Comparison of ENCODE assay signal across 8 mouse cellular contexts in genomic region chr2:154549127-154549885, GRCm38 (mm10). TPM values are rescaled to one million over a fixed set of nuclear protein-coding genes. Genes with fewer than 3 reads are reported as not detected.
DNase-seq lines count a peak whose midpoint lies in the region; ATAC-seq and TF ChIP-seq lines count a peak whose summit lies in the region.

No protein-coding gene starts in this region.

- H3K4me2 ChIP-seq in heart, embryonic 14.5 days (ENCODE audit: low read length) = peak overlapping the region; percentile 88
- peak overlapping the region; percentile 90 for H3K4me2 ChIP-seq in kidney, embryonic 16.5 days (replicated peaks; ENCODE audit: low read depth, low read length)

- peak overlapping the region; percentile 66; the same call in 1 of the 2 replicates for H3K9ac ChIP-seq in heart, embryonic 14.5 days (ENCODE audit: low read length)
- peak overlapping the region; percentile 56 for H3K9ac ChIP-seq in kidney, embryonic 16.5 days (replicated peaks; ENCODE audit: low read length)

- WGBS in heart, embryonic 14.5 days = 4% methylated on average over 39 of the region's 48 CpGs
- 4% methylated on average over 40 of the region's 48 CpGs for WGBS in kidney, embryonic 16.5 days

- H3K4me1 ChIP-seq in embryonic fibroblast, embryonic 13.5 days (ENCODE audit: control insufficient read depth, insufficient read depth, low read length) = no peaks in the 10 kb centered on the region
- H3K4me1 ChIP-seq in heart, embryonic 14.5 days (ENCODE audit: control insufficient read depth in 2 of 2, insufficient read depth in 2 of 2, low read length in 2 of 2) = peaks cover 15 to 24% of the 10 kb centered on the region in 2 experiments
- peaks cover 24% of the 10 kb centered on the region for H3K4me1 ChIP-seq in kidney, embryonic 16.5 days (ENCODE audit: insufficient read depth, low read length)

- peak; percentile 49 for TF ChIP-seq POLR2A in embryonic fibroblast, embryonic 13.5 days (IDR thresholded peaks at IDR 0.05; ENCODE audit: low read depth, low read length)

- H3K36me3 ChIP-seq in heart, embryonic 14.5 days (ENCODE audit: control insufficient read depth, insufficient read depth, low read length) = no peaks in the 10 kb centered on the region
- H3K36me3 ChIP-seq in kidney, embryonic 16.5 days (ENCODE audit: insufficient read depth, low read length) = no peaks in the 10 kb centered on the region

- H3K27me3 ChIP-seq in heart, embryonic 14.5 days (ENCODE audit: control insufficient read depth, insufficient read depth, low read length) = peaks cover 25% of the 10 kb centered on the region
- peaks cover 25% of the 10 kb centered on the region for H3K27me3 ChIP-seq in kidney, embryonic 16.5 days (ENCODE audit: insufficient read depth, low read length)

- no peak overlapping the region for H3K27ac ChIP-seq in embryonic fibroblast, embryonic 13.5 days (ENCODE audit: insufficient read depth, low read length)
- no peak overlapping the region for H3K27ac ChIP-seq in heart, embryonic 14.5 days (replicated peaks in 1 of 2; ENCODE audit: control insufficient read depth in 1 of 2, insufficient read depth in 1 of 2, low read depth in 2 of 2, low read length in 2 of 2)
- no peak overlapping the region for H3K27ac ChIP-seq in kidney, embryonic 16.5 days (ENCODE audit: low read length)

- ATAC-seq in heart, embryonic 14.5 days (ENCODE audit: insufficient number of reproducible peaks, insufficient read depth, low FRiP score, low read depth) = peak; percentile 41; the same call in 1 of the 2 replicates
- peak; percentile 61; the same call in 1 of the 2 replicates for ATAC-seq in kidney, embryonic 16.5 days (ENCODE audit: low FRiP score, low TSS enrichment)

- DNase-seq in urinary bladder, postnatal 14 days (ENCODE audit: low spot score) = peak; percentile 57
- DNase-seq in urinary bladder, postnatal 10 days (ENCODE audit: low spot score) = no peak
- peak; percentile 66 for DNase-seq in lung, postnatal 14 days
- peak; percentile 64 for DNase-seq in right cerebral cortex, adult 18-20 months
- peak; percentile 77 for DNase-seq in yolk sac, embryonic 10.5 days (ENCODE audit: low spot score)

- H3K4me3 ChIP-seq in embryonic fibroblast, embryonic 13.5 days (ENCODE audit: insufficient read depth, low read length) = 0 out of 2 replicates have a peak overlapping the region, but pooled peaks have one; percentile 8
- H3K4me3 ChIP-seq in heart, embryonic 14.5 days (ENCODE audit: control insufficient read depth in 1 of 2, insufficient read depth in 1 of 2, low read depth in 1 of 2, low read length in 2 of 2) = peak overlapping the region; percentile 35 to 46
- H3K4me3 ChIP-seq in kidney, embryonic 16.5 days (ENCODE audit: low read length) = peak overlapping the region; percentile 51

- TF ChIP-seq CTCF in embryonic fibroblast, embryonic 13.5 days (IDR thresholded peaks at IDR 0.05; ENCODE audit: borderline replicate concordance, insufficient read depth, low read length) = no peak

- no peaks in the 10 kb centered on the region for H3K9me3 ChIP-seq in heart, embryonic 14.5 days (ENCODE audit: control insufficient read depth, low read length)
- H3K9me3 ChIP-seq in kidney, embryonic 16.5 days (ENCODE audit: low read length) = no peaks in the 10 kb centered on the region

RNA-seq across cellular contexts. Expression of gene Actl10, which starts 2.3 kb away (rescaled TPM):
- not detected in 2 replicates for polyA plus RNA-seq in embryonic fibroblast, embryonic 13.5 days (2011; ENCODE audit: insufficient read length, low read depth, missing spikeins)
- 0.35 TPM in 1 of 2 replicates, not detected in the other for polyA plus RNA-seq in heart, embryonic 14.5 days (2014; fragmentation: Nextera tagmentation; extraction: Ambion mirVana)
- 0.20 and 0.27 TPM in 2 replicates for polyA plus RNA-seq in kidney, embryonic 16.5 days (2015; fragmentation: Nextera tagmentation; extraction: Ambion mirVana)

RNA-seq across cellular contexts. Expression of gene 1700003F12Rik, which starts 2.4 kb away (rescaled TPM):
- 1.9 TPM in 1 of 2 replicates, not detected in the other for polyA plus RNA-seq in embryonic fibroblast, embryonic 13.5 days (2011; ENCODE audit: insufficient read length, low read depth, missing spikeins)
- polyA plus RNA-seq in heart, embryonic 14.5 days (2014; fragmentation: Nextera tagmentation; extraction: Ambion mirVana) = 0.42 and 0.50 TPM in 2 replicates
- 0.44 and 0.64 TPM in 2 replicates for polyA plus RNA-seq in kidney, embryonic 16.5 days (2015; fragmentation: Nextera tagmentation; extraction: Ambion mirVana)

RNA-seq across cellular contexts. Expression of gene Necab3, which starts 9.4 kb away (rescaled TPM):
- 0.85 and 1.5 TPM in 2 replicates for polyA plus RNA-seq in embryonic fibroblast, embryonic 13.5 days (2011; ENCODE audit: insufficient read length, low read depth, missing spikeins)
- polyA plus RNA-seq in heart, embryonic 14.5 days (2014; fragmentation: Nextera tagmentation; extraction: Ambion mirVana) = 1.7 and 1.9 TPM in 2 replicates
- 2.8 and 3.3 TPM in 2 replicates for polyA plus RNA-seq in kidney, embryonic 16.5 days (2015; fragmentation: Nextera tagmentation; extraction: Ambion mirVana)

RNA-seq across cellular contexts. Expression of gene E2f1, which starts 20.4 kb away (rescaled TPM):
- polyA plus RNA-seq in embryonic fibroblast, embryonic 13.5 days (2011; ENCODE audit: insufficient read length, low read depth, missing spikeins) = 21.5 and 24.3 TPM in 2 replicates
- 7.2 and 8.6 TPM in 2 replicates for polyA plus RNA-seq in heart, embryonic 14.5 days (2014; fragmentation: Nextera tagmentation; extraction: Ambion mirVana)
- polyA plus RNA-seq in kidney, embryonic 16.5 days (2015; fragmentation: Nextera tagmentation; extraction: Ambion mirVana) = 11.6 and 19.6 TPM in 2 replicates

RNA-seq across cellular contexts. Expression of gene Pxmp4, which starts 54.2 kb away (rescaled TPM):
- polyA plus RNA-seq in embryonic fibroblast, embryonic 13.5 days (2011; ENCODE audit: insufficient read length, low read depth, missing spikeins) = 11.8 and 13.2 TPM in 2 replicates
- polyA plus RNA-seq in heart, embryonic 14.5 days (2014; fragmentation: Nextera tagmentation; extraction: Ambion mirVana) = 31.8 and 33.7 TPM in 2 replicates
- polyA plus RNA-seq in kidney, embryonic 16.5 days (2015; fragmentation: Nextera tagmentation; extraction: Ambion mirVana) = 31.8 and 32.9 TPM in 2 replicates
